Mouse (Mus musculus): ENCODE measurements around the gene Akap2. TPM values are rescaled to one million over a fixed set of nuclear protein-coding genes. Genes with fewer than 3 reads are reported as not detected.

Gene Akap2
- total and polyA plus RNA-seq, 3 experiments: 0.05 TPM; not detected in 2

DNA sequence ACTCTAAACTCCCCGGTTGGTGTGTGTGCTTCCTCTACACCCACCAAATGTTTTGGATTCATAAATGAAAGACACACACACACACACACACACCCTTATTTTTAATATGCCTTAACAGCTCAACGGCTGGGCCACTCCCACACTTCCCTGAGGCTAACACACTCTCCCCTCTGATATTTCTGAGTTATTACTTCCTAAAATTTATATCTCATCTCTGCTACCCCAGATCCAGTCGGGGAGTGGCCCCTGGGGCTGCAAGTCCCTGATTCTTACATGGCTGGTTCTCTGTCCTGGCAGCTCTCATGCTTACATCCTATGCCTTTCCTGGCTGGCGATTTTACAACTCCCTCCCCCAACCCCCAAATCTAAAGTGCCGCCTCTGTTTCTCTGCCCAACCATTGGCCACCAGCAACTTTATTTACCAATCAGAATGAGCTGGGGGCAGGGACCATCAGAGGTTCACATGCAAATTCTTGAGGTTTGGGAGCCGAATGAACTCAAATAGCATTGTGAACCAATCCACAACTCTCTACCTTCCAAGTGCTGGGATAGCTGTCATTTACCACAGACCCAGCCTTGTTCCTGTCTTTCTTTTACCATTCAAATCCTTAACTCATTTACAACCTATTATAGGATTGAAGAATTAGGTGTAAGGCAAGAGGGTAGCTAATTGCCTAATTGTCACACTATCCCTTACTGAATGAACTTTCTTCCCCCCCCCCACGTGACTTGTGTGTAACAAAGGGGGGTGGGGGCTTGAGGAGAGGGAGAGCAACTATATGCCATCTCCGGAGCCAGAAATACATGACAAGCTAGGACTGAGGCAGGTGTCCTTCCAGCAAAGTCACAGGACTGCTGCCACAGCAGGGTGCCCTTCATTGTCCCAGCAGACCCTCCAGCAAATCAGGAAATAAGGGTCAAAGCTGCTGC, 202.3 kb downstream of the Akap2 start:
- TF ChIP-seq POLR2AphosphoS5 (IDR thresholded peaks at IDR 0.05; ENCODE audit: insufficient replicate concordance, low read depth, low read length) (no peak), GATA2 (IDR thresholded peaks at IDR 0.05; ENCODE audit: borderline replicate concordance, low read depth, low read length) (no peak), GATA1 (IDR thresholded peaks at IDR 0.05; ENCODE audit: borderline replicate concordance, low read length) (no peak), TAL1 (conservative IDR thresholded peaks at IDR 0.05; ENCODE audit: low read depth, low read length) (no peak)
- Histone ChIP-seq H3K36me3 (replicated peaks) (no peaks in the 10 kb centered on the region), H3K4me3 (ENCODE audit: low read depth, low read length) (no peak overlapping the region), H3K4me1 (ENCODE audit: insufficient read depth, low read depth, low read length) (no peaks in the 10 kb centered on the region), H3K9me3 (replicated peaks) (peaks cover 10% of the 10 kb centered on the region), H3K27me3 (ENCODE audit: insufficient read depth, low read length) (no peaks in the 10 kb centered on the region)
- DNase-seq (ENCODE audit: low spot score) (no peak), ATAC-seq (ENCODE audit: extremely low read depth, insufficient number of reproducible peaks, low FRiP score, poor library complexity, severe bottlenecking) (no peak)

DNA sequence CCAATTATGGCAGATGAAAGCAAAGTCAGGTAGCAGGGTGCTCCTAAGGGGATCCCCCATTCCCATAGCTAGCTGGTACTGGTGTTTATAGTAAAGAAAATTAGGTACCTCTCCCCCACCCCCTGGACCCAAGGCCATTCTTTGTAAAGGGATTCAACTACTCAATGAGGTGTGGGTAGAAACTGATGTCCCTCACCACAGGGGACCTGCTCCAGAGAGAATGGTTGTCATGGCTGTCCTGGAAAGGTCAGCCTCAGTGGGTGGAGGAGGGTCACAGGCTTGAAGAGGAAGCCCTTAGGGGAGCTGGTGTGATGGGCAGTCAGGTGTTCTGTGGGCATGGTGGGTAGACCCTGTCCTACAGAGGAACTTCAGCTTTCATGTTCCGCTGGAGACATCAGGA, 203.1 kb downstream of the Akap2 start:
- DNase-seq (ENCODE audit: low spot score): no peak
- Histone ChIP-seq H3K4me3 (ENCODE audit: low read depth, low read length) (no peak overlapping the region), H3K9me3 (replicated peaks) (peaks cover 2% of the 10 kb centered on the region; the same call in 1 of the 2 replicates), H3K4me1 (ENCODE audit: insufficient read depth, low read depth, low read length) (no peaks in the 10 kb centered on the region), H3K36me3 (replicated peaks) (no peaks in the 10 kb centered on the region), H3K27me3 (ENCODE audit: insufficient read depth, low read length) (no peaks in the 10 kb centered on the region)
- no peak for ATAC-seq (ENCODE audit: extremely low read depth, insufficient number of reproducible peaks, low FRiP score, poor library complexity, severe bottlenecking)
- TF ChIP-seq POLR2AphosphoS5 (IDR thresholded peaks at IDR 0.05; ENCODE audit: insufficient replicate concordance, low read depth, low read length) (no peak), GATA1 (IDR thresholded peaks at IDR 0.05; ENCODE audit: borderline replicate concordance, low read length) (no peak), CTCF (IDR thresholded peaks at IDR 0.05; ENCODE audit: low read depth, low read length) (no peak)

DNA sequence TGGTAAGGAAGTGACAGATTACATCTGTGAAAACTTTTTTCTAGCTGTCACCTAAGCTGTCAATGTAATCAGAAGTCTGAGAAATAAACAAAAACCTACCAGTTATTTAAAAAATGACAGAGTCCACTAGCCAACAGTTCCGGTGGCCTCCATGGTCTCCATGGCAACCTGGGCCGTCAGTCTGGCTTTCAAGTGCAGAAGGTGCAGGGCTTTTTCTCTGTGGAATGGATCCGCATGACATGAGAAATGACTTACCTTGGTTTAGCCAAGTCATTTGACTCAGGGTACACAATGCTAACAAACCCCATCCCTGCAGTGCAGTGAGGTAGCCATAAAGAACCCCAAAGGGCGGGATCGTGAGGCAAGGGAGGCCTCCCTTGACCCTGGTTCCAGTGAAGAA, 204.7 kb downstream of the Akap2 start:
- TF ChIP-seq GATA1 (IDR thresholded peaks at IDR 0.05; ENCODE audit: borderline replicate concordance, low read length) (no peak), TAL1 (conservative IDR thresholded peaks at IDR 0.05; ENCODE audit: low read depth, low read length) (no peak), GATA2 (IDR thresholded peaks at IDR 0.05; ENCODE audit: borderline replicate concordance, low read depth, low read length) (no peak), CTCF (IDR thresholded peaks at IDR 0.05; ENCODE audit: low read depth, low read length) (no peak), POLR2AphosphoS5 (IDR thresholded peaks at IDR 0.05; ENCODE audit: insufficient replicate concordance, low read depth, low read length) (no peak)
- Histone ChIP-seq H3K9me3 (replicated peaks) (no peaks in the 10 kb centered on the region; the same call in 1 of the 2 replicates), H3K36me3 (replicated peaks) (no peaks in the 10 kb centered on the region), H3K27me3 (ENCODE audit: insufficient read depth, low read length) (no peaks in the 10 kb centered on the region), H3K4me1 (ENCODE audit: insufficient read depth, low read depth, low read length) (no peaks in the 10 kb centered on the region), H3K4me3 (ENCODE audit: low read depth, low read length) (no peak overlapping the region)
- ATAC-seq (ENCODE audit: extremely low read depth, insufficient number of reproducible peaks, low FRiP score, poor library complexity, severe bottlenecking) (no peak), DNase-seq (ENCODE audit: low spot score) (no peak)

DNA sequence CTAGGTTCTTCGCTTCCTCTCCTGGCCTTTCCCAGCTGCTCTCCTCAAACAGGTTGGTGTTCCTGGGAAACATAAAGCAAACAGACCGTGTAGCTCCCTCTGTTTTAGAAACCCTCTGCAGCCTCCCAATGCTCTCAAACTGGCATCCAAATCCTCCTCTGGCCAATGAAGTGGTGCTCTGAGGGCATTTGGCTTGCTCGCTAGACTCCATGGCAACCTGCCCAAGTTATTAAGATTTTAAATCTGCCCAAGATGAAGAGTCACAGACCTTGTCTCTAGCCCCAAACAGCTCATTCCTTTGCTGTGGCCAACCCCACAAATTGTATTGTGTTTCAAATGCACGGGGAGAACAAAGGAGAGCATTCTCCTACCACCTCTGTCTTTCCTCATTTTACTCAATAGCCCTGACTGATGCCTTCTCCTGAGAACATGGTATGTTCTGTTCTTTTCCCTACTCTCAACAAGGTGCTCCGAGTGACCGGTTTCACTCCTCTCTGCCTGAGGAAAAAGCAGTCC, 207.2 kb downstream of the Akap2 start:
- Histone ChIP-seq H3K27me3 (ENCODE audit: insufficient read depth, low read length) (no peaks in the 10 kb centered on the region), H3K36me3 (replicated peaks) (no peaks in the 10 kb centered on the region), H3K4me1 (ENCODE audit: insufficient read depth, low read depth, low read length) (no peaks in the 10 kb centered on the region), H3K9me3 (replicated peaks) (no peaks in the 10 kb centered on the region; the same call in 1 of the 2 replicates), H3K4me3 (ENCODE audit: low read depth, low read length) (no peak overlapping the region)
- TF ChIP-seq POLR2AphosphoS5 (IDR thresholded peaks at IDR 0.05; ENCODE audit: insufficient replicate concordance, low read depth, low read length) (no peak), TAL1 (conservative IDR thresholded peaks at IDR 0.05; ENCODE audit: low read depth, low read length) (no peak), CTCF (IDR thresholded peaks at IDR 0.05; ENCODE audit: low read depth, low read length) (no peak), GATA1 (IDR thresholded peaks at IDR 0.05; ENCODE audit: borderline replicate concordance, low read length) (no peak), GATA2 (IDR thresholded peaks at IDR 0.05; ENCODE audit: borderline replicate concordance, low read depth, low read length) (no peak)
- DNase-seq (ENCODE audit: low spot score) (no peak), ATAC-seq (ENCODE audit: extremely low read depth, insufficient number of reproducible peaks, low FRiP score, poor library complexity, severe bottlenecking) (no peak)

- Histone ChIP-seq H3K4me3 (ENCODE audit: low read depth, low read length) (no peak overlapping the region), H3K27me3 (ENCODE audit: insufficient read depth, low read length) (no peaks in the 10 kb centered on the region), H3K9me3 (replicated peaks) (no peaks in the 10 kb centered on the region), H3K36me3 (replicated peaks) (no peaks in the 10 kb centered on the region), H3K4me1 (ENCODE audit: insufficient read depth, low read depth, low read length) (no peaks in the 10 kb centered on the region)
- DNase-seq (ENCODE audit: low spot score) (peak; percentile 3), ATAC-seq (ENCODE audit: extremely low read depth, insufficient number of reproducible peaks, low FRiP score, poor library complexity, severe bottlenecking) (no peak; the same call in 1 of the 2 replicates)
- TF ChIP-seq CTCF (IDR thresholded peaks at IDR 0.05; ENCODE audit: low read depth, low read length) (peak; percentile 33; the same call in 1 of the 2 replicates), GATA1 (IDR thresholded peaks at IDR 0.05; ENCODE audit: borderline replicate concordance, low read length) (no peak)
These were observed 210.2 kb downstream of the Akap2 start for GRCm38 (mm10) chr4:57927464-57928205.

GRCm38 (mm10) chr4:57930559-57931170, 213.2 kb downstream of the Akap2 start:
- no peaks in the 10 kb centered on the region for H3K36me3 ChIP-seq (replicated peaks)
- TF ChIP-seq GATA1 (IDR thresholded peaks at IDR 0.05; ENCODE audit: borderline replicate concordance, low read length): no peak
- TF ChIP-seq CTCF (IDR thresholded peaks at IDR 0.05; ENCODE audit: low read depth, low read length): no peak
- no peak for TF ChIP-seq GATA2 (IDR thresholded peaks at IDR 0.05; ENCODE audit: borderline replicate concordance, low read depth, low read length)
- TF ChIP-seq POLR2AphosphoS5 (IDR thresholded peaks at IDR 0.05; ENCODE audit: insufficient replicate concordance, low read depth, low read length): no peak
- H3K27me3 ChIP-seq (ENCODE audit: insufficient read depth, low read length): no peaks in the 10 kb centered on the region
- DNase-seq (ENCODE audit: low spot score): no peak
- no peaks in the 10 kb centered on the region for H3K4me1 ChIP-seq (ENCODE audit: insufficient read depth, low read depth, low read length)
- H3K9me3 ChIP-seq (replicated peaks): no peaks in the 10 kb centered on the region
- no peak overlapping the region for H3K4me3 ChIP-seq (ENCODE audit: low read depth, low read length)
- ATAC-seq (ENCODE audit: extremely low read depth, insufficient number of reproducible peaks, low FRiP score, poor library complexity, severe bottlenecking): no peak
